Mouse (Mus musculus): ENCODE data around the gene Nkx2-2.

DNA sequence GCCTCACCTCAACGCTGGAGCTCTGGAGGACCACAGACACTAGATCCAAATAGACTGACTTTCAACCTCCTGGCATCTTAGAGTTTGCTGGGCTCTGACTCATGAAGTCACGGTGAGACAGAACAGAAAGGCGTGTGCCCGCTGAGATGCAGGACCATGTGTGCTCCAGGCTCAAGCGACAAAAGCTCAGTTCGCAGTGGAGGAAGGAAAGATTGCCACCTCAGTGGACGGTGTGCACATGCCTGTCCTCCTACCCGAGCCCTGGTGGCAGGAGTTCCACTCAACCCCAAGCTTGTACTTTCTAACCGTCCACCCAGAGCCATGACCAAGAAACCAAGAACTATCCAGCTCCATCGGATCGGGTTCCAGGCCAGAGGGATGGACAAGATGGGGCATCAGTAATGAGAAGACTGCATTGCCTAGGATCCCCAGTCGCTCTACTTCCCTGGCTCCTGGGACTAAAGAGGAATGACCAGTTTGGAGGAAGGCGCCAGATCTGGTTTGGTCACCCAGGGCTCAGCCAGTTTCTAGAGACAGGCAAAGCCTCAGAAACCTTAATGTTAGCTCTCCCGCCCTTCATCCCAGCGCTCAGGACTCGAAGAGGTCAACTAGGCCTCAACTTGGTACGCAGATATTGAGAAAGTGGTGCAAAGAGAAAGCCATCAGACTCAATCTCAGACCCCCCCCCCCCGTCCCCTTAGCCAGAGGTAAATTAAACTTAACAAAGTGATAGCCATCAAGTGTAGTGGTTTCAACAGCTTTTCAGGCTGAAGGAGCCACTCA is 11.9 kb downstream of the Nkx2-2 start:
- TF ChIP-seq CTCF (IDR thresholded peaks at IDR 0.05; ENCODE audit: borderline replicate concordance, insufficient read depth, low read length) (no peak), POLR2A (IDR thresholded peaks at IDR 0.05; ENCODE audit: low read depth, low read length) (no peak)
